Mouse (Mus musculus) lung, embryonic 16.5 days (tissue): Measurements from ENCODE around the gene Nxn. TPM values are rescaled to one million over a fixed set of nuclear protein-coding genes. Genes with fewer than 3 reads are reported as not detected.

Experiments
- ATAC-seq: fragments of 200-750 bp; cut with Nextera tagmentation; 2 replicates; pipeline ENCODE4 v1.8.0; 2017; ENCODE audit warnings: low read depth, mild to moderate bottlenecking, moderate library complexity
- H3K27ac ChIP-seq: fragments of 300-500 bp; sonication (generic); 2 replicates; pipeline ENCODE4 v1.5.1; 2014; ENCODE audit warnings: mild to moderate bottlenecking, control low read depth, low read length
- H3K27me3 ChIP-seq: fragments of 300-500 bp; sonication (generic); 2 replicates; pipeline ENCODE4 v1.6.1; 2014; ENCODE audit warnings: low read depth, low read length, mixed read lengths; ENCODE audit not compliant: control insufficient read depth, insufficient read depth
- H3K36me3 ChIP-seq: fragments of 300-500 bp; sonication (generic); 2 replicates; pipeline ENCODE4 v1.6.1; 2014; ENCODE audit warnings: low read length; ENCODE audit not compliant: control insufficient read depth, insufficient read depth
- H3K4me1 ChIP-seq: fragments of 300-500 bp; sonication (generic); replicated peaks from 2 replicates; pipeline ENCODE4 v1.6.1; 2014; ENCODE audit warnings: low read length, mixed read lengths; ENCODE audit not compliant: control insufficient read depth, insufficient read depth
- H3K4me2 ChIP-seq: fragments of 300-500 bp; sonication (generic); 2 replicates; pipeline ENCODE4 v1.6.1; 2014; ENCODE audit warnings: low read depth, low read length, control low read depth
- H3K4me3 ChIP-seq: fragments of 300-500 bp; sonication (generic); 2 replicates; pipeline ENCODE4 v1.5.1; 2014; ENCODE audit warnings: mild to moderate bottlenecking, low read length, control low read depth
- H3K9ac ChIP-seq: fragments of 300-500 bp; sonication (generic); 2 replicates; pipeline ENCODE4 v1.6.1; 2014; ENCODE audit warnings: low read length, control low read depth
- H3K9me3 ChIP-seq: fragments of 300-500 bp; sonication (generic); 2 replicates; pipeline ENCODE4 v1.6.1; 2016; ENCODE audit warnings: low read length; ENCODE audit not compliant: control insufficient read depth
- WGBS: fragments of 180-500 bp; shearing (Covaris S2); extraction: QIAGEN DNeasy Blood & Tissue Kit; methylation state at CpG from one replicate; pipeline ENCODE4 v1.1.7; 2014; 5-methylcytosine and 5-hydroxymethylcytosine counted together
- polyA plus RNA-seq: library from polyadenylated mRNA; unstranded; fragments of >200 nt; fragmentation: Nextera tagmentation; extraction: Ambion mirVana; gene quantifications from 2 replicates; pipeline ENCODE4 v1.2.1, GENCODE M21; 2015

Gene Nxn
- polyA plus RNA-seq, 1 experiment from 2014 or later: 19.4 TPM

GRCm38 (mm10) chr11:76360255-76360654 is 38.7 kb downstream of the Nxn start:
- no peak for ATAC-seq
- Histone ChIP-seq H3K36me3 (no peaks in the 10 kb centered on the region), H3K4me2 (no peak overlapping the region), H3K9ac (no peak overlapping the region), H3K4me1 (peaks cover 31% of the 10 kb centered on the region), H3K27ac (no peak overlapping the region), H3K27me3 (no peaks in the 10 kb centered on the region), H3K4me3 (no peak overlapping the region), H3K9me3 (no peaks in the 10 kb centered on the region)
- WGBS: 84% methylated on average over 6 of the region's 6 CpGs

GRCm38 (mm10) chr11:76358628-76359320 is 40.2 kb downstream of the Nxn start:
- WGBS: 38% methylated on average over 14 of the region's 14 CpGs
- Histone ChIP-seq H3K4me3 (no peak overlapping the region), H3K36me3 (no peaks in the 10 kb centered on the region), H3K27me3 (no peaks in the 10 kb centered on the region), H3K4me1 (peaks cover 24% of the 10 kb centered on the region), H3K4me2 (peak overlapping the region; percentile 14; the same call in 1 of the 2 replicates), H3K9me3 (no peaks in the 10 kb centered on the region), H3K9ac (0 out of 2 replicates have a peak overlapping the region, but pooled peaks have one; percentile 18), H3K27ac (peak overlapping the region; percentile 50)
- peak; percentile 58; the same call in 1 of the 2 replicates for ATAC-seq

- Histone ChIP-seq H3K9ac (no peak overlapping the region), H3K4me2 (no peak overlapping the region), H3K27ac (no peak overlapping the region), H3K9me3 (no peaks in the 10 kb centered on the region), H3K36me3 (no peaks in the 10 kb centered on the region), H3K4me3 (no peak overlapping the region), H3K4me1 (peaks cover 15% of the 10 kb centered on the region), H3K27me3 (no peaks in the 10 kb centered on the region)
- WGBS: 60% methylated on average over 12 of the region's 12 CpGs
- ATAC-seq: no peak
These were observed 41.5 kb downstream of the Nxn start for GRCm38 (mm10) chr11:76357464-76357863.

- 81% methylated on average over 11 of the region's 11 CpGs for WGBS
- no peaks in the 10 kb centered on the region for H3K27me3 ChIP-seq
- H3K4me2 ChIP-seq: no peak overlapping the region
- H3K36me3 ChIP-seq: no peaks in the 10 kb centered on the region
- no peak overlapping the region for H3K4me3 ChIP-seq
- H3K4me1 ChIP-seq: peaks cover 23% of the 10 kb centered on the region
- no peak overlapping the region for H3K9ac ChIP-seq
- no peaks in the 10 kb centered on the region for H3K9me3 ChIP-seq
- H3K27ac ChIP-seq: no peak overlapping the region
- no peak for ATAC-seq
These were observed 42.8 kb downstream of the Nxn start for GRCm38 (mm10) chr11:76356091-76356490.

- H3K27ac ChIP-seq: no peak overlapping the region
- 75% methylated on average over 6 of the region's 6 CpGs for WGBS
- H3K27me3 ChIP-seq: no peaks in the 10 kb centered on the region
- no peaks in the 10 kb centered on the region for H3K9me3 ChIP-seq
- peaks cover 25% of the 10 kb centered on the region for H3K4me1 ChIP-seq
- no peak for ATAC-seq
- no peak overlapping the region for H3K9ac ChIP-seq
- H3K4me2 ChIP-seq: no peak overlapping the region
- no peaks in the 10 kb centered on the region for H3K36me3 ChIP-seq
- no peak overlapping the region for H3K4me3 ChIP-seq
These were observed 43.5 kb downstream of the Nxn start for GRCm38 (mm10) chr11:76355425-76355824.

GRCm38 (mm10) chr11:76352861-76353558 is 45.9 kb downstream of the Nxn start:
- peaks cover 13% of the 10 kb centered on the region for H3K4me1 ChIP-seq
- no peak overlapping the region for H3K4me2 ChIP-seq
- peak; percentile 36; the same call in 1 of the 2 replicates for ATAC-seq
- H3K27me3 ChIP-seq: no peaks in the 10 kb centered on the region
- no peaks in the 10 kb centered on the region for H3K36me3 ChIP-seq
- no peak overlapping the region for H3K4me3 ChIP-seq
- 71% methylated on average over 16 of the region's 16 CpGs for WGBS
- H3K9me3 ChIP-seq: no peaks in the 10 kb centered on the region
- H3K9ac ChIP-seq: no peak overlapping the region
- H3K27ac ChIP-seq: no peak overlapping the region

- Histone ChIP-seq H3K4me2 (no peak overlapping the region), H3K36me3 (no peaks in the 10 kb centered on the region), H3K9ac (no peak overlapping the region), H3K4me3 (no peak overlapping the region), H3K9me3 (no peaks in the 10 kb centered on the region), H3K27me3 (no peaks in the 10 kb centered on the region), H3K4me1 (peaks cover 10% of the 10 kb centered on the region), H3K27ac (no peak overlapping the region)
- WGBS: 23% methylated on average over 3 of the region's 3 CpGs
- no peak for ATAC-seq
These were observed 47.3 kb downstream of the Nxn start for GRCm38 (mm10) chr11:76351624-76352011.

- peaks cover 10% of the 10 kb centered on the region for H3K4me1 ChIP-seq
- H3K4me2 ChIP-seq: no peak overlapping the region
These were observed 47.9 kb downstream of the Nxn start for GRCm38 (mm10) chr11:76350931-76351623.

GRCm38 (mm10) chr11:76349833-76350232 is 49.1 kb downstream of the Nxn start:
- H3K4me3 ChIP-seq: no peak overlapping the region
- H3K27me3 ChIP-seq: no peaks in the 10 kb centered on the region
- H3K9me3 ChIP-seq: no peaks in the 10 kb centered on the region
- H3K36me3 ChIP-seq: no peaks in the 10 kb centered on the region
- ATAC-seq: no peak
- WGBS: 53% methylated on average over 5 of the region's 5 CpGs
- no peak overlapping the region for H3K4me2 ChIP-seq
- H3K27ac ChIP-seq: no peak overlapping the region
- peaks cover 10% of the 10 kb centered on the region for H3K4me1 ChIP-seq
- no peak overlapping the region for H3K9ac ChIP-seq

More at GRCm38 (mm10) chr11:76350931-76351623, 47.9 kb downstream of the Nxn start:
- H3K4me3 ChIP-seq: no peak overlapping the region
- H3K9me3 ChIP-seq: no peaks in the 10 kb centered on the region
- H3K27ac ChIP-seq: no peak overlapping the region
- ATAC-seq: no peak
- H3K36me3 ChIP-seq: no peaks in the 10 kb centered on the region
- no peak overlapping the region for H3K9ac ChIP-seq
- H3K27me3 ChIP-seq: no peaks in the 10 kb centered on the region
- WGBS: 45% methylated on average over 10 of the region's 10 CpGs
